Mouse (Mus musculus): ENCODE results near the gene Rnf43.

Rnf43 gene

GRCm38 (mm10) chr11:87744964-87745363, 82.4 kb downstream of the Rnf43 start:
- in situ Hi-C loops (cut with MboI, MseI) = no loop called here

- in situ Hi-C loops (cut with MboI, MseI) = no loop called here
Observed at GRCm38 (mm10) chr11:87745632-87746555, 83.4 kb downstream of the Rnf43 start.

- in situ Hi-C loops (cut with MboI, MseI) = no loop called here
Observed at GRCm38 (mm10) chr11:87747312-87747711, 84.8 kb downstream of the Rnf43 start.

- in situ Hi-C loops (cut with MboI, MseI) = no loop called here
Observed at GRCm38 (mm10) chr11:87747716-87748115, 85.2 kb downstream of the Rnf43 start.

- in situ Hi-C loops (cut with MboI, MseI) = no loop called here
Observed at GRCm38 (mm10) chr11:87748132-87749119, 85.9 kb downstream of the Rnf43 start.

GRCm38 (mm10) chr11:87749192-87750042, 86.9 kb downstream of the Rnf43 start:
- in situ Hi-C loops (cut with MboI, MseI) = loop anchor here (10.0 kb wide), 2 partner anchors 295 to 1175 kb away; partner anchors contain the start of gene Srsf1

GRCm38 (mm10) chr11:87750043-87750421, 87.5 kb downstream of the Rnf43 start:
- in situ Hi-C loops (cut with MboI, MseI) = loop anchor here (10.0 kb wide), 2 partner anchors 295 to 1175 kb away; partner anchors contain the start of gene Srsf1

GRCm38 (mm10) chr11:87750521-87750920, 88.0 kb downstream of the Rnf43 start:
- in situ Hi-C loops (cut with MboI, MseI) = loop anchor here (10.0 kb wide), 2 partner anchors 294 to 1176 kb away; partner anchors contain the start of gene Srsf1

- in situ Hi-C loops (cut with MboI, MseI) = loop anchor here (10.0 kb wide), 2 partner anchors 294 to 1176 kb away; partner anchors contain the start of gene Srsf1
Observed at GRCm38 (mm10) chr11:87751031-87751430, 88.5 kb downstream of the Rnf43 start.

- in situ Hi-C loops (cut with MboI, MseI) = loop anchor here (10.0 kb wide), 2 partner anchors 293 to 1177 kb away; partner anchors contain the start of gene Srsf1
Observed at GRCm38 (mm10) chr11:87751491-87751966, 89.0 kb downstream of the Rnf43 start.

GRCm38 (mm10) chr11:87752307-87752706, 89.8 kb downstream of the Rnf43 start:
- in situ Hi-C loops (cut with MboI, MseI) = loop anchor here (10.0 kb wide), 2 partner anchors 292 to 1178 kb away; partner anchors contain the start of gene Srsf1

- in situ Hi-C loops (cut with MboI, MseI) = loop anchor here (10.0 kb wide), 2 partner anchors 292 to 1178 kb away; partner anchors contain the start of gene Srsf1
Observed at GRCm38 (mm10) chr11:87753255-87753654, 90.7 kb downstream of the Rnf43 start.

- in situ Hi-C loops (cut with MboI, MseI) = loop anchor here (10.0 kb wide), 2 partner anchors 291 to 1179 kb away; partner anchors contain the start of gene Srsf1
Observed at GRCm38 (mm10) chr11:87753891-87754501, 91.5 kb downstream of the Rnf43 start.

- in situ Hi-C loops (cut with MboI, MseI) = loop anchor here (10.0 kb wide), 2 partner anchors 290 to 1180 kb away; partner anchors contain the start of gene Srsf1
Observed at GRCm38 (mm10) chr11:87754603-87755002, 92.1 kb downstream of the Rnf43 start.

GRCm38 (mm10) chr11:87755360-87756017, 93.0 kb downstream of the Rnf43 start:
- in situ Hi-C loops (cut with MboI, MseI) = loop anchor here (10.0 kb wide), 2 partner anchors 289 to 1181 kb away; partner anchors contain the start of gene Srsf1

- in situ Hi-C loops (cut with MboI, MseI) = loop anchor here (10.0 kb wide), 2 partner anchors 288 to 1182 kb away; partner anchors contain the start of gene Srsf1
Observed at GRCm38 (mm10) chr11:87756251-87756820, 93.8 kb downstream of the Rnf43 start.

- in situ Hi-C loops (cut with MboI, MseI) = loop anchor here (10.0 kb wide), 2 partner anchors 288 to 1182 kb away; partner anchors contain the start of gene Srsf1
Observed at GRCm38 (mm10) chr11:87757001-87757954, 94.8 kb downstream of the Rnf43 start.
